Mouse (Mus musculus): ENCODE measurements at regions not wholly inside any gene's neighbourhood (a gene's known extent, or its start where the extent isn't known, plus 50 kb on each side); places are given as distances from the start of the nearest gene placed in this dataset.

GRCm38 (mm10) chr4:84076526-84076925 is 551.2 kb downstream of the Ccdc171 start:
- TF ChIP-seq POLR2A (IDR thresholded peaks at IDR 0.05; ENCODE audit: extremely low read depth, insufficient read depth, low read length) (no peak), CTCF (IDR thresholded peaks at IDR 0.05; ENCODE audit: extremely low read depth, insufficient read depth, low read length) (no peak)

Measured in cortical plate, adult 2 months (tissue).